Mouse (Mus musculus): ENCODE measurements around the gene Ntn3. TPM values are rescaled to one million over a fixed set of nuclear protein-coding genes. Genes with fewer than 3 reads are reported as not detected.

The Ntn3 gene
- polyA plus RNA-seq, 1 experiment from 2014 or later, result 3.8 TPM

- Histone ChIP-seq H3K36me3 (ENCODE audit: control insufficient read depth, insufficient read depth, low read length) (no peaks in the 10 kb centered on the region), H3K4me3 (ENCODE audit: low read length) (peak overlapping the region; percentile 72), H3K27me3 (ENCODE audit: control insufficient read depth, insufficient read depth, low read depth, low read length) (peaks cover 21% of the 10 kb centered on the region), H3K4me2 (ENCODE audit: low read depth, low read length) (peak overlapping the region; percentile 96), H3K9me3 (ENCODE audit: control insufficient read depth, low read length) (no peaks in the 10 kb centered on the region), H3K9ac (ENCODE audit: low read length) (peak overlapping the region; percentile 79), H3K27ac (ENCODE audit: low read length) (peak overlapping the region; percentile 4; the same call in 1 of the 2 replicates), H3K4me1 (replicated peaks; ENCODE audit: control insufficient read depth, insufficient read depth, low read length) (peaks cover 50% of the 10 kb centered on the region)
- WGBS, result 5% methylated on average over 15 of the region's 15 CpGs
- peak; percentile 25 for ATAC-seq (ENCODE audit: low read depth)
Measured at GRCm38 (mm10) chr17:24205908-24206361, 3.4 kb downstream of the Ntn3 start.

DNA sequence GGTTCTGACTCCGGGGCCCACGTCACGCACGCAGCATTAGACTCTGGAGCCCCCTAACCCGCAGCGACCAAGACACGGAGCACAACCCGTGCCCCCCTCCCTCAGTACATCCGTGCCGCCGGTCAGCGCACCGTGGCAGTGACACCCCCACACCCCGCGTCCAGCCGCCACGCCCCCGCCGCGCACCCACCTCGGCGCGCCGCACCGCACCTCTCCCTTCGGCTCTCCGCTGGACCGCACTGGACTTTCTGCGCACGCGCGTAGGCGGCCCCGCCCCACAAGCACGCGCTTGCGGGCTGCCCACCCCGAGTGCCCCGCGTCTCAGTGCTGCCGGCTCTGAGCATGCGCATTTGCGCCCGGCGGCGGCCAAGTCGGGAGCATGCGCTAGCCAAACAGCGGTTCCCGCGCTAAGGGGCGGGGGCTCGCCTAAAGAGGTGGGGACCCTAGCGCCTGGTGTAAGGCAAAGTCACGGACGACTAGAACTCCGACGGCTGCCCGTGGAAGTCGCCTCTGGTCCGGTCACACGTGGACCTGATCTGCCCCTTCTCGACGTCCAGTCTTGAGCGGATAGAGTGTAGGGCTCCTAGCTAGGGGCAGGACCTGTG lies 3.9 kb downstream of the Ntn3 start, which contains the start of gene Tbc1d24:
Gene Tbc1d24 (minus strand): TSS at position 279 of the 605 bp plus-strand sequence.
- Histone ChIP-seq H3K9ac (ENCODE audit: low read length) (peak within 1 kb of the TSS; percentile 79), H3K27me3 (ENCODE audit: control insufficient read depth, insufficient read depth, low read depth, low read length) (peaks cover 21% of the 10 kb centered on the region), H3K4me1 (replicated peaks; ENCODE audit: control insufficient read depth, insufficient read depth, low read length) (peaks cover 48% of the 10 kb centered on the region), H3K4me2 (ENCODE audit: low read depth, low read length) (peak within 1 kb of the TSS; percentile 96), H3K36me3 (ENCODE audit: control insufficient read depth, insufficient read depth, low read length) (no peaks in the 10 kb centered on the region), H3K27ac (ENCODE audit: low read length) (peak within 1 kb of the TSS; percentile 4; the same call in 1 of the 2 replicates), H3K4me3 (ENCODE audit: low read length) (peak within 1 kb of the TSS; percentile 72), H3K9me3 (ENCODE audit: control insufficient read depth, low read length) (no peaks in the 10 kb centered on the region)
- peak; percentile 74 for ATAC-seq (ENCODE audit: low read depth)
- WGBS, result under 1% methylated on average over 64 of the region's 65 CpGs

DNA sequence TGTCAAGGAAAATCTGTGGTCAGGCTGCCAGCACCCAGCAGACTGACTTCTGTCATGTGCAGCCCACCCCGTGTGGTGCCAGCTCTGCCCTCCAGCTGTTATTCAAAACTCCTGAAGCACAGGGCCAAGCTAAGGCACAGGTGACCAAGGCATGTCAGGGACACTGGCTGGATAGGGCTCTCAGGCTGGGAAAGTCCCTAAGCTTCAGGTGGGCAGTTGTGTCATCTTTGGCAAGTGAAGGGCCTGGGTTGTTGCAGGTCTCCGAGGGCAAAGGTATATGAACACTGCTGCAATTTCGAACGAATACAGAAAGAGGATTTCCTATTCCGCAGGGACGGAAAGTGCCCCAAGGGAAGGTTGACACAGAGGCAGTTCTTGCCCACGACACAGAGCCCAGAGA lies 4.5 kb downstream of the Ntn3 start:
- Histone ChIP-seq H3K27ac (ENCODE audit: low read length) (no peak overlapping the region), H3K4me1 (replicated peaks; ENCODE audit: control insufficient read depth, insufficient read depth, low read length) (peaks cover 48% of the 10 kb centered on the region)
- 3% methylated on average over 7 of the region's 7 CpGs for WGBS

DNA sequence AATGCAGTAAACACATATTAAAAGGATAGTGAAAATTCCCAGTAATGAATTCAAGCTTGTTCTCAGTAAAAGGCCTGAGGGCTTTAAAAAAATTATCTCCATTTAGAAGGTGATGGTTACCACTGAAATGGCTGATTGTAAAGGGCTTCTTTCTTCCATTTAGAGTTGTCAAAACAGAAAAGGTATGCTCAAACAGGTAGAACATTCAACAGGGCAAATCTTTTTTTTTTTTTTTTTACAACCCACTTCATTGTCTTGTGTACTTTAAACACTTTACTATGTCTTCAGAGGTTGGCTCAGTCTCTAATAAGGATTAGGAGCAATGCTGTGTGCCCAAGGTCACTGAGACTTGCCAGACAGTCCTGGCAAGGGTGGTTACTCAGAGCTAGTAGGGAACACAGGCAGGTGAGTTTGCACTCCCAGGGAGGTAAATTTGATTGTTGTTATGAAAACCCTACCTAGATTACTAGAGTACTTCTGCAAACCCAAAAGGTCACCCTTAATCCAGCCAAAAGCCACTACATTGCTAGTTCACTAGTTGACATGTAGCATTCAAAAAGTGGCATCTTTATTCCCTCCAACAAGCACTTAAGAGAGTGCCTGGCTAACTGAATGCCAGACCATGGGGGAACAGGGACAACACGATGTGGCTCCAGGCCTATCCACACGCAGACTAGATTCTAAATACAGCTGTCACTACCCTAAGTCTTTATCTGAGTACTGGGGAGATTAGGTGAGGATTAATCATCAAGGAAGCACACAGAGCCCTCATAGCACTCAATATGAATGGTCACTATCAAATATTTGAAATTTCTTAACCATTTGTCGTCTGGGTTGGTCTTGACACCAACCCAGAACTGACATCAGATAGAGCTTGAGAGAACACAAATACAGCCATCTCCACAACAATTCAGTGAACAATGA lies 5.5 kb downstream of the Ntn3 start:
- Histone ChIP-seq H3K4me3 (ENCODE audit: low read length) (no peak overlapping the region), H3K27me3 (ENCODE audit: control insufficient read depth, insufficient read depth, low read depth, low read length) (peaks cover 21% of the 10 kb centered on the region), H3K4me1 (replicated peaks; ENCODE audit: control insufficient read depth, insufficient read depth, low read length) (peaks cover 42% of the 10 kb centered on the region), H3K9me3 (ENCODE audit: control insufficient read depth, low read length) (no peaks in the 10 kb centered on the region), H3K9ac (ENCODE audit: low read length) (no peak overlapping the region), H3K36me3 (ENCODE audit: control insufficient read depth, insufficient read depth, low read length) (no peaks in the 10 kb centered on the region), H3K4me2 (ENCODE audit: low read depth, low read length) (peak overlapping the region; percentile 96), H3K27ac (ENCODE audit: low read length) (no peak overlapping the region)
- no peak for ATAC-seq (ENCODE audit: low read depth)
- 50% methylated on average over 3 of the region's 3 CpGs for WGBS

More for the DNA sequence above, 4.5 kb downstream of the Ntn3 start:
- Histone ChIP-seq H3K4me3 (ENCODE audit: low read length) (peak overlapping the region; percentile 72), H3K27me3 (ENCODE audit: control insufficient read depth, insufficient read depth, low read depth, low read length) (peaks cover 21% of the 10 kb centered on the region), H3K4me2 (ENCODE audit: low read depth, low read length) (peak overlapping the region; percentile 96), H3K9ac (ENCODE audit: low read length) (peak overlapping the region; percentile 79), H3K9me3 (ENCODE audit: control insufficient read depth, low read length) (no peaks in the 10 kb centered on the region), H3K36me3 (ENCODE audit: control insufficient read depth, insufficient read depth, low read length) (no peaks in the 10 kb centered on the region)
- ATAC-seq (ENCODE audit: low read depth), result no peak

DNA sequence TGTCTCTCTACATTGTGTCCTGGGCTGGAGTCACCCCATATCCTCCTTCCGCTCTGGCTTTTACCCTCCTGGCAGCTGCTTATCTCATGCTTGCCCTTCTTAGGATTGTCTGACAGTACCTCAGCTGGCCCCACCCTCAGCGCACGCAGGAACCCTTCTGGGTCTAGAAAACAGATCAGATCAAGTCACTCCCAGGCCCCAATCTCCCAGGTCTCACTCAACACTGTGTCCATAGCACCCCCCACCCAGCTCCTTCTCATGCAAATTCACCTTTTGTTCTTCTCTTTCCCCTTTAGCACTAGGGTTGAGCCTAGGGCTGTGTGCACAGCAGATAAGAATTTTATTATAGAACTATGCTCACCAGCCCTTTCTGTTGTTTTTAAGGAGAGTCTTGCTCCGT lies 6.3 kb downstream of the Ntn3 start:
- WGBS, result 57% methylated on average over 4 of the region's 4 CpGs
- Histone ChIP-seq H3K4me2 (ENCODE audit: low read depth, low read length) (no peak overlapping the region), H3K4me1 (replicated peaks; ENCODE audit: control insufficient read depth, insufficient read depth, low read length) (peaks cover 34% of the 10 kb centered on the region), H3K4me3 (ENCODE audit: low read length) (no peak overlapping the region), H3K9ac (ENCODE audit: low read length) (no peak overlapping the region), H3K9me3 (ENCODE audit: control insufficient read depth, low read length) (no peaks in the 10 kb centered on the region), H3K27me3 (ENCODE audit: control insufficient read depth, insufficient read depth, low read depth, low read length) (peaks cover 18% of the 10 kb centered on the region), H3K27ac (ENCODE audit: low read length) (no peak overlapping the region), H3K36me3 (ENCODE audit: control insufficient read depth, insufficient read depth, low read length) (no peaks in the 10 kb centered on the region)
- ATAC-seq (ENCODE audit: low read depth), result no peak

DNA sequence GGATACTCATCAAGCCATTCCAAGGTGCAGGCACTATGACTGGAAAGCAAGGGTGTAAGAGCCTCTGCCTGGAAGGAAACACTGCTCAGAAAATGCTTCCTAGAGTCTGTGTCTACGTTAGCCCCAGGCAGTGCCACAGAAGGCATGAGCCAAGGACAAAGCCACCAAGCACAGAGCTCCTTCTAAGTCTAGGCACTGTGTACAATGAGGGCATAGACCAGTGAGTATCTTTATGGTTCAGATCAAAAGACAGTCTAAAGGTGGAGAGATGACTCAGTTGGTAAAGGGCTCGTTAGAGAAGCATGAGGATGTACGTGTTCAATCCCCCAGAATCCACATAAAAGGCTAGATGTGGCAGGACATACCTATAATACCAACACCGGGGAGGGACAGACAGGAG lies 8.2 kb downstream of the Ntn3 start:
- ATAC-seq (ENCODE audit: low read depth), result no peak
- WGBS, result 70% methylated on average over 4 of the region's 4 CpGs
- H3K36me3 ChIP-seq (ENCODE audit: control insufficient read depth, insufficient read depth, low read length), result no peaks in the 10 kb centered on the region
- H3K4me1 ChIP-seq (replicated peaks; ENCODE audit: control insufficient read depth, insufficient read depth, low read length), result peaks cover 14% of the 10 kb centered on the region
- H3K4me2 ChIP-seq (ENCODE audit: low read depth, low read length), result no peak overlapping the region
- no peak overlapping the region for H3K27ac ChIP-seq (ENCODE audit: low read length)
- H3K27me3 ChIP-seq (ENCODE audit: control insufficient read depth, insufficient read depth, low read depth, low read length), result peaks cover 3% of the 10 kb centered on the region
- no peak overlapping the region for H3K9ac ChIP-seq (ENCODE audit: low read length)
- no peak overlapping the region for H3K4me3 ChIP-seq (ENCODE audit: low read length)
- no peaks in the 10 kb centered on the region for H3K9me3 ChIP-seq (ENCODE audit: control insufficient read depth, low read length)

DNA sequence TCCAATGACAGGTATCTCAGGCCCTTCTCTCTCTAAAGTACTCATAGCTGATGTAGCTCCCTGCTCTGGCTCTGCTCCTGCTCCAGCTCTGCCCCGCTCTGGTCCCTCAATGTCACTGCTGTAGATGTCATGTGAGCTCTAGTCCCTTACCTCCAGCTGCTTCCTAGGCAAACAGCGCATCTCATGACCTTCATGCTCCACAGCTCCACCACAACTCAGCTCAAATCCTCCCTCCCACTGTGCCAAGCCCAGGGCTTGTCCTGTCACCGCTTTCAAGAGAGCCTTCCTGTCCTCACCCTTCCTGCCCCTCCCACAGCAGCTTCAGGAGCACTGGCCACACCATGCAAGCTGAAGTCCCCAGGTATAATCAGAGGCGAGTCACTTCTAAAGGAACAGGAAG lies 9.6 kb downstream of the Ntn3 start:
- no peaks in the 10 kb centered on the region for H3K9me3 ChIP-seq (ENCODE audit: control insufficient read depth, low read length)
- peaks cover 7% of the 10 kb centered on the region for H3K4me1 ChIP-seq (replicated peaks; ENCODE audit: control insufficient read depth, insufficient read depth, low read length)
- H3K27ac ChIP-seq (ENCODE audit: low read length), result no peak overlapping the region
- no peak overlapping the region for H3K9ac ChIP-seq (ENCODE audit: low read length)
- H3K36me3 ChIP-seq (ENCODE audit: control insufficient read depth, insufficient read depth, low read length), result no peaks in the 10 kb centered on the region
- ATAC-seq (ENCODE audit: low read depth), result no peak
- no peaks in the 10 kb centered on the region for H3K27me3 ChIP-seq (ENCODE audit: control insufficient read depth, insufficient read depth, low read depth, low read length)
- no peak overlapping the region for H3K4me3 ChIP-seq (ENCODE audit: low read length)
- 60% methylated on average over 4 of the region's 4 CpGs for WGBS
- H3K4me2 ChIP-seq (ENCODE audit: low read depth, low read length), result no peak overlapping the region

DNA sequence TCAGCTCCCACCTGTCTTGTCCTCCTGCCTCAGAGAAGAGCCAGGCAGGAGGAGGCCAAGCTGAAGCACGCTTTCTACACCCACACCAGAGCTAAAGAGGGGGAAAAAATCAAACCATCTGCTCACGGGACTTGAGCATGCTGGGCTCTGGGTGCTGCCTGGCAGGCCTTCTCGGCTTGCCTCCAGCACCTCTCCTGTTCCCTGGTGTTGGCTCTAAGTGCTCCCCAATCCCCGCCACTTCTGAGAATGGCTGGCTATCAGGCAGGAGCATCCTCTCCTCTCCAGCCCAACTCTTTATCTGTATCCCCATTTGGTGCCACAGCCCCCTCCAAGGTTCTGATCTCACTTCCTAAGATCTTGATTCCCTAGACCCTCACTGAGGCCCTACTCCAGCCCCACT lies 10.1 kb downstream of the Ntn3 start:
- WGBS, result 74% methylated on average over 4 of the region's 4 CpGs
- Histone ChIP-seq H3K4me2 (ENCODE audit: low read depth, low read length) (no peak overlapping the region), H3K9ac (ENCODE audit: low read length) (no peak overlapping the region), H3K27me3 (ENCODE audit: control insufficient read depth, insufficient read depth, low read depth, low read length) (no peaks in the 10 kb centered on the region), H3K4me1 (replicated peaks; ENCODE audit: control insufficient read depth, insufficient read depth, low read length) (peaks cover 2% of the 10 kb centered on the region; the same call in 1 of the 2 replicates), H3K4me3 (ENCODE audit: low read length) (no peak overlapping the region), H3K27ac (ENCODE audit: low read length) (no peak overlapping the region), H3K36me3 (ENCODE audit: control insufficient read depth, insufficient read depth, low read length) (no peaks in the 10 kb centered on the region), H3K9me3 (ENCODE audit: control insufficient read depth, low read length) (no peaks in the 10 kb centered on the region)
- no peak for ATAC-seq (ENCODE audit: low read depth)
